Mouse (Mus musculus) kidney, adult 11 months (tissue): ENCODE measurements around the gene Lpin1.

Experiments used
- DNase-seq: peaks from one replicate; pipeline ENCODE4 v3.0.0; 2022

The Lpin1 gene

DNA sequence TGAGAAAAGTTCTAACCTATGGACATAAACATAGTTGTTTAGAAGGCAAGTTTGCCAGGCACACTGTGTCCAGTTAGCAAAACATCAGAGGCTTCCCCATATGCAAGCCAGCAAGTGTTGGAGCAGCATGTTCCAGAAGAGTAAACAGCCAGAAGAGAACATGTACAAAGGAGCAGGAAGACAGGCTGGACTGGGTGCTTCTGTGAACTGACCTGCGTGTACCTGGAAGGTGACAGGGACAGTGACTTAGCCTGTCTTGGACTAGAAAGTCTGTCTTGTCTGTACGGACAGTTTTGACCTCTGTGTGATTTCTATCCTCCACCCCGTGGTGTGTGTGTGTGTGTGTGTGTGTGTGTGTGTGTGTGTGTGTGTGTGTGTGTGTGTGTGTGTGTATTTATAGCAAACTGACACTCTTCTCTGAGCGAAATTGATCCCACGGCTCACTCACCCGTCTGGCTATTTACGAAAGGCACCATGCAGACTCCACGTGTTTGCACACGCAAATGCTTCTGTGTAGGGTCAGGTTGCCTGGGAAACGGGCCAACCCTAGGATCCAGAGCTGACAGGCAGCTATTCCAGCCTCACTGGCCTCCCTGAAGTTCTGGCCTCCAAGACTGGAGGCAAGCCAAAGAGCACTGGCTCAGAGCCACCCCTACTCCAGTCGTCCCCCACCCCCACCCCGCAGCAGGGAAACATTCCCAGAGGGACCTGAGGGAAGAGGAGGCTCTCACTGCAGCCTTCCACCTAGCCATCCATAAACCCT lies 7.9 kb upstream of the Lpin1 start:
- DNase-seq = peak; percentile 95

DNA sequence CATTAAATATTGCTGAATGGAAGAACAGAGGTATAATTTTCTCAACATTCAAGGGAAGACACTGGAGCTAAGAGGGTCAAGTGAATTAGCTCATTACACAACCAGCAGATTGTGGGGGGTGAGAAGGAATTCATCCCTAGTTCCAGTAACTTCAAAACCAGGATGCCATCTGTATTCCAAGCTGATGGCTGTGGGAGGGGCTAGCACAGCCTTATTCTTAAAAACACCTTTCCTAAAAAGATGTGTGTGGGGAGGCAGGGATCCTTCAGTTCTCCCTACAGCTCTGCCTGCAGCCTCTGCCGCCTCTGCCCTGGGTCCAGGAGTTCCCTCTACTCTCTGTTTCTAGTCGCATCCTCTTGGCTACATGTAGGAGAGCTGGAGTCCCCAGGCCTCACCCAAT lies 5.0 kb upstream of the Lpin1 start:
- DNase-seq = no peak

DNA sequence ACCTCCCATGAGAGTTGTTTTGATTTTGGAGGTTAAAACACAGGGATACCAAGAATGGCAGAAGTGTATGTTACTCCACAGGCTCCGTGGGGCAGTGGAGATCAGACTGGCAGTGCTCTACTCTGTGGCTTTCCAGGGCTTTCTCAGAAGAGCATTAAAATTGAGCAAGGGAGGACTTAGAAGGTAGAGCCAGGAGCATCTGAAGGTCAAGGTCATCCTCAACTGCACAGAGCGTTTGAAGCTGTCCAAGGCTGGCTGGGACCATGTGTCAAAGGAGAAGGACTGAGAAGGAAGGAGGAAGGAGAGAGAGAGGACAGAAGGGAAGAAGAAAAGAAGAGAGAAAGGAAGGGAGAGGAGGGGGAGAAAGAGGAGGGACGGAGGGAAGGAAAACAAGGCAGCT lies 3.8 kb upstream of the Lpin1 start:
- no peak for DNase-seq

DNA sequence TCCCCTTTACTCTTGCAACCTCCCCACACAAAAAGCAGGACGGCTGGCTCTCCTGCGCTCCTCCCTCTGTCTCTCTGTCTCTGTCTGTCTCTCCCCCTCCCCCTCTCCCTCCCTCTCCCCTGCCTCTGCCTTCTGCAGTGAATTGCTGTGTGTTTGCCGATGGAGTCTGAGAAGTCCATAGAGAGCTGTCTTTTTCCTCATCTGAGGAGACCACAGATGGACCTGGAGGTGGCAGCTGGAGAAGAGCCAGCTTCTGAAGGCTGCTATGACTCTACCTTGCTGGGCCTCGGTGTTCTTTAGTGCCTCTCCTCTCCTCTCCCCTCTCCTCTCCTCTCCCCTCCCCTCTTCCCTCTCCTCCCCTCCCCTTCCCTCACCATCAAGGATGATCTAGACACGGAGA lies 5.1 kb downstream of the Lpin1 start:
- no peak for DNase-seq

DNA sequence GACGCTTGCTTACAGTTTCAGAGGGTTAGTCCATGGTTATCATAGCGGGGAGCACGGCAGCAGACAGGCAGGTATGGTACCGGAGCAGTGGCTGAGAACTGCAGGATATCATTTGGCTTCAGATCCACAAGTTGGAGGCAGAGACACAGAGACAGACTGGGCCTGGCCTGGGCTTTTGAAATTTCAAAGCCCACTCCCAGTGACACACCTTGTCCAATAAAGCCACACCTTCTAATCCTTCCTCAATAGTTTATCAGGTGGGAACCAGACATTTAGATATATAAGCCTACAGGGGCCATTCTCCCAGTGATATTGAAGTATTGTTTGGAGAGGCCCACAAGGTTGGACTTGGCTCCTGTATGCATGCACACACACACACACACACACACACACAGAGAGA lies 8.5 kb downstream of the Lpin1 start:
- no peak for DNase-seq

DNA sequence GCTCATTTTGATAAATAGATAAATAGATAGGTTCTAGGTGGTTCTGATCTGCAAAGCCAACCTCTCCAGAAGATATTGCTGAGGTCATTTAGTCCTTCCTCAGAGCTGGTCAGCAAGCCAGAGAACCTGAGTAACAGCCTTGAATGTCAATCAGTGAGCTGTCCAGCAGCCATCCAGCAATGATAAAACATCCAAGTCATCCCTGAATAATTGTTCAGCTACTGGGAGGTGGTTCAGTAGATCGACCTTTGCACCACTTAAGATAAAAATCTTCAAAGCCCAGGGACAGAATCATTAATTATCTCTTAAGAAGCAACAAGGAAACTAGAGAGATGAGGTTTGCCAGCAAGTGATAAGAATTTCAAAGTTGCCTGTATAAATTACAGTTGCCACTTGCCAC lies 10.4 kb downstream of the Lpin1 start:
- DNase-seq = no peak

DNA sequence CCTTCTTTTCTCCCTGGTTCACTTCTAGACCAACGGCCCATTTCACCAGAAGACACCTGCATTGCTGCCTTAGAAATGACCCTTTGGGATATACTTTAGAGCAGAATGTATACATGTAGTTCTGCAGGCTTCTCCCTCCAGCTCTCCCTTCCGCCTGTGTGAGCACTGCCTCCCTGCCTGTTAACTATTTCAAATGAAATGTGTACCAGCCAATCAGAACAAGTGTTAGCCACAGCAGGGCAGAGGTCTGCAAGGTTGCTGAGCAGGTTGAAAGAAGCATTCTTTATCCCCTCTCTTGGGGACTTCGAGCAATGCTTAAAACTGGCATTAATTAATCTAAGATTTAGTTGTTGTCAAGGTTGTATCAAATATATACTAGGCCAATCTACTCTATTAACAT lies 11.4 kb downstream of the Lpin1 start:
- DNase-seq = no peak

DNA sequence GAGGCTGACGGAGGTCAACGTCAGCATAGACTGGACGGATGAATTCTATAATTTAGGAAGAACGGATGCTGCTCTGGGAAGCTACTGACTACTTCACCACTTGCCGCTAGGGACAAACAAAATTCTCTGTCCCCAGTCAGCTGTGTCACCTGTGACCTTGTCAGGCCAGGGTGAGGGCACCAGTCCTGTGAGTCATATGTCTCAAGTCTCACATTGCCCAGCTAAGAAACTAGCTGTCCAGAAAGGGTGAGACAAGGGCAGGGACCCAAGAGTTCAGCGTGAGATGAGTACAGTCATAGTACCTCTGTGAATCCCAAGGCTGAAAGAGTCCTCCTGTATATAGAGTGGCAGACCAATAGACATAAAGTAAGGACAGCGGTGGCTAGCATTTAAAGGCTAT lies 17.0 kb downstream of the Lpin1 start:
- no peak for DNase-seq

DNA sequence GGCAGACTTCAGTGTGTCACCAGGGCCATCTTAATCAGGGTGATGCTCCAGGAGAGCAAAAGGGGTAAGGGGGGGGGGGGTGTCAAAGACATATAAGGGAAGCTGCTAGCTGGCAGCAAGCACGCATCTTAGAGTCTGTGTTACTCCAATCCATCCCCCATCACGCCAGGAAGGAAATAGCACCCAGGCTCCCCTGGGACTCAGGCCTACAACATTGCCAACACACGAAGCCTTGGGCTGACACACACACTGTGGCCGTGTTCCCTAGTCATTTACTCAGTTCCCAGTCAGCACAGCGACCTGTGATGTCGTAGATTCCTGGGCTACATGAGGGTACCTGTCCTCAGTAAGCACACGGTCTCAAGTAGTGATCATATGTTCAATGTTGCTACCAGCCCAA lies 17.8 kb downstream of the Lpin1 start:
- DNase-seq = no peak

DNA sequence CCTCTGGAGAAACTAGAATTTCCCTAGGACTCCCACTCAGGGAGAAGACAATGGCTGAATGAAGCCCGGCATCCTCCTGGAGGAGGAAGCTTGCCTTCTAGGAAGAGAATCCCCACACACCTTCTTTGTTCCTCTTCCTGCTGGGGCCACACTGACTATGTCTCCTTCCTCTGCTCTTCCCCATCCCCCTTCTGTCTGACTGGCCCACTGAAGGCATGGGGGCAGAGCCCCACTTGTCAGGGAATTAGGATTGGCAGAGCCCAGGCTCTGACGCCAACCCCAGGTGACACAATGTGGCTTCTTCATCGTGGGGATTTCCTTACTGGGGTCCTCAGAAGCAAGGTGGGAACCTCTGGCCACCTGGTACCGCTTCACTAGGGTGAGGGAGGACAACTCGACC lies 18.3 kb downstream of the Lpin1 start:
- DNase-seq = no peak

DNA sequence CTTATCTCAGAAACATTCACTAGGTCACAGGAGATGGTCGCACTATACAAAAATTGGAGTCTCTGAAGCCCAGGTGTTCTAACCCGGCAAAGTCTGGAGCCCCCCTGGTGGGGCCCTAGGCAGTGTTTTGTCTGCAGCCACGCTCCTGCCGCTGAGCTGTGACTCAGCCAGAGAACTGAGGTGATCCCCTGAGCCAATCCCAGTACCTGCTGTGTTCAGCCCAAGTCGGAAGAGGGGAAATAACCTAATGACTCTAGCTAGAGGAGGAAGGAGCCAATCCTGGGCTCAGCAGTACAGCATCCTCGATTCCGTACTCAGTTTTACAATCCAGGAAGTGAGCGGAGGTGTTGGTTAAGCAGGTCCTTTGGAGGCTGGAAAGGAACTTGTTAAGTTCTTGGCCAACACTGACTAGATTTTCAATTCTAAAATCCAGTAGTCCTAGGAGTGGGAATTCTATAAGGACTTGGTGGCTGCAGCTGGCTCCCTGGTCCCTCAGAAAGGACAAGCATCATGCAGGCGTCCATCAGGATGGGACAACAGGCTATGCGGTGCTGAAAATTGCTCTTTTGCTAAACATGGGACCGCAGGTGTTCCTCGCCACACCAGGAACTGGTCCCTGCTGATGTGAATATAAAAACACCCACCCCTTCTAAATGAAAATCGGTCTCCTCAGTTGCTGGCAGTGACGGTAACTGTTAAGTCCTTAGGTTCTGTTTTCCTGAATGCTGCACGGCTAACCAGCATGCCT lies 19.1 kb downstream of the Lpin1 start:
- DNase-seq = peak; percentile 81

DNA sequence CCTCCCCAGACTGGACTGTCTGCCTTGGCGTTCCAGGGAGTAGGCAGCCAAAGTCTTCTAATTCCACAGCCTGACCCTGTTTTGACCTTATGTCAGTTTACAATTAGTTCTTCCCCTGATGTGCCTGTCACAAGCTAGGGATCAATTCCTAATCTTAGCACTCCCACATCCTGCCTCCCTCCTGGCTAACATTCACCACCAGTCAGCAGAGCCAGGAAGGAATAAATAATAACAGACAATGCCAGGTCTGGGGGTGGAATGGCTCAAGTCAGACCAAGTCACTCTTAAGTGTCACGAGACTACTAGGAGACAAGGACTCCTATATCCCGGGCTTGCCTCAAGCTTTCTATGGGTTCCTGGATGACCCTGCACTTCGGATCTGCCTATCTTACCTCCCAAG lies 20.8 kb downstream of the Lpin1 start:
- peak; percentile 45 for DNase-seq

DNA sequence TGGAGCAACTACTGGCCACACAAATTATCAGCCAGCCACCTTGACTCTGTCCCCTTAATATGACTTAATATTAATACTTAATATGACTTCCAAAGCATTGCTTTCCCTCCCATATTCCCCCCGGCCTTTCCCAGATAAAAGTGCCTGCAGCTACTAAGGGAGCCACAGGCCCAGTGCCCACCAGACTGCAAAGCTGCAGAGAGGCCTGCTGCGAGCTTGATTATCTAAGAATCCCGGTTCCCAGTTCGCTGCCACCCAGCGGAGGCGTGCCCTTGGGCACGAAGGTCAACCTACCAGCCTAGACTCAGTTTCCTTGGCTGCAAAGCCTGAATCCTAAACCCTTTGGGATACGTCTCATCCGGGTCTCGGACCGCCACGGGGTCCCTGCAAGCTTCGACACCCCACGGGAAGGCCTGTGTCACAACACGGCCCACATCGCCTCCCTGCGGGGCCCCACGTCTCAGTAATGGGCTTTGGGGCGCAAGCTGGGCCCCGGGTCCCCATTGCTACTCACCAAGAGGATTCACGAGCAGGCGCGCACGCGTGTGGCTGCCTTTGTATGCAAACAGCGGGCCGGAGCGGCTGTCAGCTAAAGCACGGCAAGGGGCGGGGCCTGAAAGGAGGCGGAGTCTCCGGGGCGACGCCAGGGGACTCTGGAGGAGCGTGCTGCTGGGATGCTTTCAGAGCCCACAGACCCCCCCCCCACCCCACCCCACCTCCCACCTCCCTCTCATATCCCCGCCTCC lies 21.4 kb downstream of the Lpin1 start:
- DNase-seq = peak; percentile 90

DNA sequence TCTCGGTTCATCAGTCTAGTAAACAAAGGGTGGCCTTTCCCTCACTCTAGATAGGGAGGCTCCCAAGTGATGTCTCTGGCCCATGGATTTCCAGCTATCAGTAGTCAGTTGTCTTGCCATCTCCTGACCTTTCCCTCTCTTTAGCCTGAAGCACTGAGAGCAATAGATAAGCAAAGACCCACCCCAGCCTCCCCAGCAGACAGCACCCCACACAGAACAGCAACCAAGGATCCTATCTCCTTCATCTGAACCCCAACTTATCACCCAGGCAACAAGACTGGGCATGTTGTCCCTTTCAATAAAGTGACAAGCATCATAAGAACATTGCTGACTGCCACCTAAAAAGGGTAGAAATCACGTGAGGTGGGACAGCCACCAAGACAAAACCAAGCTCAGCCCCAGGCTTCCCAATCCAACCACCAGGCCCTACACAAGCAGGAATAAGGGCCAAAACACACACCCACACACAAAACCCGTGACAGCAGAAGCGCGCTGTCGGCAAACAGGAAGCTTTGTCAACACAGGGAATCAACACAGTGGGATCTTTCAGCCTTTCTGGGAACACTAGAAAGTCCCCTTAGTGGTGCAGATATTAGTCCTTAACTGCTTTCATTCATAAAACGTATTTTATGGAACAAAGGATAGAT lies 22.2 kb downstream of the Lpin1 start:
- DNase-seq = no peak

DNA sequence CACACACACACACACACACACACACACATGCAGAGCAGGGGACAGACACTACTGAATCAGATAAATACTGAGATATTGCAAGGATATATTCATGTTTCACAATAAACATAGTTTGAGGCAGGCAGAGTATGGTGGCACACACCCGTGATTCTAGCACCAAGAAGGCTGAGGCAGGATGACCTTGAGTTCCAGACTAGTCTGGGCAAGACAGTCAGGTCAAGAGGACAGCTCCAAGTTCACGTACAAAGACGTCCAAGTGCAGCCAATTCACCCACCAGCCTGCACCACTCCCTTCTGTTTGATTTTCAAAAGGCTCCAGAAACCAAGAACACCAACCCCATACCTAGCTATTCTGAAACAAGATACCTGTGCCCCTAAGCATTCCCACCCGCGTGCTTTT lies 23.0 kb downstream of the Lpin1 start:
- DNase-seq = no peak

DNA sequence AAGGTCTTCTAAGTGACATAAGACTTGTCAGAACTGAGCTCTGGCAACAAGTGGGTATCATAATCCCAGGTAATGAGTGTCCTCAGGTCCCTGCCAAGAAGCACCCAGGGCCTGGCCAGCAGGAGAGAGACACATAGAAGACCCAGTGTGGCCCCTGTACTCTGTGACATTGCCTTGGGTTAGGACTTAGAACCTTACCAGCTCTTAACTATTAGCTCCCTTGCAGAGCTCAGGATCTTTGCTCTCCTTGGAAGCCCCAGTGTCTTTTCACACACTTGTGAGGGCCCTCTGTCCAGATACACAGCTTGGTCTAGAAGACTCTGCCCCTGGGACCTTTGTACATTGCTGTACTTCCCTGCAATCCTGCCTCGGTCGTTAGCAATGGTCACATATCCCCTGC lies 23.7 kb downstream of the Lpin1 start:
- DNase-seq = peak; percentile 76

DNA sequence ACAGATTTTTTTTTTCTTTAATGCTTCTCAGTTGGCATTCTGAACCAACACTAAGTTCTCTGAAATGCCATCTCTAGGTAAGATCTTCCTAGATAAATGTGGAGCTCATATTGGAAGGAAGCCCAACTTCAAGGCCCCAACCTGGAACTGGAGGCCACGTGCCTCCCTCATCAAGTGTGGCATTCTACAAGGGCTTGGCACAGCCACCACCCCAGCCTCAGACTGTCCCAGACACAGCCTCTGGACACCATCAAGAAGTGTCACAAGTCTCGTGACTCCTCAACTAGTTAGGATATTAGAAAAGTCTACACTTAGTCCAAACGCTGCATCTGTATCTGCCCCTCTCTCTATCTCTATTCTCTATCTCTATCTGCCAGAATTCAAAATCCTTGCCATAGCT lies 25.8 kb downstream of the Lpin1 start:
- no peak for DNase-seq

DNA sequence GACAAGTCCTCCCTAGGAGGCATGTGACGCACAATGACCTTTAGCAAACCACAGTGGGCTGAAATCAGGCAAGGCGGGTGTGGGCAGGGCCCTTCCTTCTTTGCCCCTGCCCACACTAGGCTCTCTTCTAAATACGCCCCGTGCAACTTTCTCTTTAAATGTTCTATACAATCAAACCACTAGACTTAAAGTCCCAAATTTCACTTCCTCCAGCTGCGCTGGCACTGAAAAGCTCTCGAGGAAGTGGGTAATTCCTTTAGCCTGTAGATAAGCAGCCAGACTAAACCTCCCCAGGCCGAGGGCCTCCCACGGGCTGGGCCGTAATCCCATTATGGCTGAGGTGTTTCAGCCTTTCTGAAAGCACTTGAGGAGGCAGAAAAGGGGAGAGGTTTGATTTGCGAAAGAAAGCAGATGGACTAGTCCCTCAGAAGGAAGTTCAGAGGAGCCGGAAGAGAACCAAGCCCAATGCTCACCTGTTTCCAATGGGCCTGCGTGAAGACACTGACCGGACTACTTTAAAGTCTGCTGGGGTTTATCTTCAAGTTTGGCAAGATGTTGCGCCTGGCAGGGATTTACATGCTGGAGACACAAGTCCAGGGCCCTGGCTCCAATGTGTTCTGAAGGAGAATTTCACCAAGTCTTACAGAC lies 26.6 kb downstream of the Lpin1 start:
- DNase-seq = no peak

DNA sequence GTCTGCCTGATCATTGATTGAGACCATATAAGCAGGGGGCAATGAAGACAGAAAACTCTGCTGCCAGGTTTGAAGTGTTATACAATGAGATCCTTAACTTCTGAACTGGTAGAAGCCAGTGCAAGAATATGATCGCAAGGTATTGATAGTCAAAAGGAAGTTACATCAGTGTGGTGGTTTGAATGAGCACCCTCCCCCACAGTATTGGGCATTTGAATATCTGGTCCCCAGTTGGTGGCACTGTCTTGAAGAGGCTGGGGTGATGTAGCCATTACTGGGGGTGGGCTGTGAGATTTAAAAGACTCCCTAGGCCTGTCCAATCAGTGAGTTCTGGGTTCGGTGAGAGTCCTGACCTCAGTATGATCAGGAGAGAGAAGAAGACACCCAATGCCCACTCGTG lies 27.5 kb downstream of the Lpin1 start:
- no peak for DNase-seq

DNA sequence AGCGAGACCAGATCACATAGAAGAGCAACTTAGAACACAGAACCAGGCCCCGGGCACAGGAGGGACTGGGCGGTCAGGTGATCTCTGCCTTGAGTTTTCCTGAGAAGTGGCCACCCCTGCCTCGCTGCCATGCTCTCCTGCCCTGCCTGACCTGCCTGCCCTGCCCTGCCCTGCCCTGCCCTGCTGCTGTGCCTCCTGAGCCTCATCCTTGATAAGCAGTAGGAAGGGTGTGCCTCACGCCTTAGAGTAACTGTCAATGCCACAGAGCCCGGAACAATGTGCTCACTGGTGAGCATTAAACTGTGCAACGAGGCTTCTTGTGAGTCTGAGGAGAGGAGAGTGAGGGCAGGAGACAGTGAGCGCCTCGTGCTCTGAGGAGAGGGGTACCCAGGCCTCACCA lies 30.5 kb downstream of the Lpin1 start:
- no peak for DNase-seq

DNA sequence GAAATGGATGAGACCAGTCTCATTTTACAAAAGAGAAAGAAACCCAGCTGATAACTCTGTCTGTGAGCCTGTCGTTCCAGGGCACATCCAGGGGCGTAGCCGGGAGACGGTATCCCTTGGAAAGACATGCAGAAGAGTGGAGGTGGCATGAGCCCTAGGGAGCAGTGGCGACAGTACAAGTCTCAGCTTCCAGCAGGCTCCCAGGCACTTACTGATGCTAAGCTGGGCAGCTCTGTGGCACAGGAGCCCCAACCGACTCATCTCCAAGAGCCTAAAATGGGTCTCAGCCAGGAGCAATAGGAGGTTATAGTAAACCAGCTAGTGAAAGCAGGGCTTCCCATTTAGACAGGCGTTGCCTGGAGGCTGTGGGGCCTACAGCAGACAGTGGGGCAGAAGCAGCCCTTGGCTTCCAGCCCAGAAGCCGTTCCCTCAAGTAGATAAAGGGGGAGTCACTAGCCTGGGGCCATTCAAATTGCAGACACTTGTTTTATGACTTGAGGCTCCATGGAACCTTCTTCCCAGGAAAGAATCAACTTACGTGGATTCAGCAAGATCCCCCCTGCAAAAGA lies 33.0 kb downstream of the Lpin1 start:
- DNase-seq = no peak

DNA sequence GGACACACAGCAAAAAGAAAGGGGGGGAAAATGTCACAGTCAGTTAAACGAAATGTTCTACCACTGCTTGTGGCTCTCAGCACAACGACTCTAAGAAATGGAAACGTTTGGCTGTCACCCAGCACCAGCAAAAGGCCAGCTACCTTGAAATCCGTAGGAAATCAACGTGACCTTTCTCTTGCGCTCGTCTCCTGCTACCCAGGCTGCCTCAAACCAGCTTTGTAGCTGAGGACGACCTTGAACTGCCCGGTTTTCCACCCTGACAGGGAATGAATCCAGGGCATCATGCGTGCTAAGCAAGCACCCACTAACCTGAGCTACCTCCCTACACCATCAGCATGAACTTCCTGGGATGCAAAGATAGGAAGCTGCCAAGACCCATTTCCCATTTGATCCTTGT lies 39.5 kb downstream of the Lpin1 start:
- no peak for DNase-seq
